Mouse (Mus musculus) WW6 (cell line): ENCODE measurements around the gene Rbm20.

Source experiments
- DNase-seq: peaks from one replicate; pipeline ENCODE4 v3.0.0-alpha.2; 2013; ENCODE audit warnings: low read depth, low spot score

Rbm20 gene

DNA sequence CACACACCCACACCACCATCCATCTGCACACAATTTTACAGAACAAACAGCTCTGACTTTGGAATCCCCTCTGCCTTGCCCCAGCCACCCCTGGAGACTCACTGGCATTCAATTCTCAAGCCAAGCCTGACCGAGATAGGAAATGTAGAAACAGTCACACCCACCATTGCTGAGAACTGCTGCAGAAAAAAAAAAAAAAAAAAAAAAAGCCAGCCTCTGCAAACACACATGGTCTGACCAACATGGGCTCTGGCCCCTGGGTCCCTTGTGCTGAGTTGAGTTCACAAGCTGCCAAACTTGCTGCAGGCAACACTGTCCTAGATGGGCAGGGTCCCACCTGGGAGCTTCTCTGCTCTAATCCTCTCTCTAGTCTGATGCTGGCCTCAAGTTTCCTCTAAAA is 200.7 kb downstream of the Rbm20 start:
- no peak for DNase-seq

DNA sequence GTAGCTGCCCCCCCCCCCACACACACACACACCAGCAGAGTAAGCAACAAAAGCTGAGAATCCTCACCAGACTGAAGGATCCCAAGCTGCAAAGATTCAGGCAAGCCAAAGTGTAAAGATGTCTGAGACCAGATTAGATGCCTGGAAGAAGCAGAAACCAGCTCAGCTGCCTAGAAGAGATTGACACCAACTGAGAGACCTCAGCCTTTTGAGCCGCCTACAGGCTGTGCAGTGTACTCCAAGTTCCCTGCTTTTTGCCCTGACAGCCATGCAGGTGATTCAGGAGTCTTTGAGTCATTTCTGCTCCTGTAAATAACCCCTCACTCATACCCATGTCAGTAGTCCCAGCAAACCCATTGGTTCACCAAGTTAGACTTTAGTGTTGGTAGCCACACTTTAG is 203.4 kb downstream of the Rbm20 start:
- no peak for DNase-seq

DNA sequence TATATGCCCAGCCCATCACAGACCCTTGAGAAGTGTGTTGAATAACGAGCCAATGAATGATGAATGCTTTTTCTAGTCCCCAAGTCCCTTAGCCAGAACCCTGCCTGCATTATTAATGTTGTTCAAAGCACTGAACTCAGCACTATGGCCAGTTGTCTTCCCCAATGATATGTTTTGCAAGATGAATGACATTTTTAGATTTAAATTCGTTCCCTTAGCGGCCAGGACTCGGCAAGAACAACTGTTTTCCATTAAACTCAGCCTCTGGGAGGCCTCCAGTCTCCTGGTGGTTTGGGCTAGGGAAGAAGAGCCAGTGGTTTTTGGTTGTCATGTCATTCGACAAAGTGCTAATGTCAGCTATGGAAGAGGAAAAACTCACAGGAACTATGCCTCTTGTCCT is 204.7 kb downstream of the Rbm20 start:
- DNase-seq: no peak

DNA sequence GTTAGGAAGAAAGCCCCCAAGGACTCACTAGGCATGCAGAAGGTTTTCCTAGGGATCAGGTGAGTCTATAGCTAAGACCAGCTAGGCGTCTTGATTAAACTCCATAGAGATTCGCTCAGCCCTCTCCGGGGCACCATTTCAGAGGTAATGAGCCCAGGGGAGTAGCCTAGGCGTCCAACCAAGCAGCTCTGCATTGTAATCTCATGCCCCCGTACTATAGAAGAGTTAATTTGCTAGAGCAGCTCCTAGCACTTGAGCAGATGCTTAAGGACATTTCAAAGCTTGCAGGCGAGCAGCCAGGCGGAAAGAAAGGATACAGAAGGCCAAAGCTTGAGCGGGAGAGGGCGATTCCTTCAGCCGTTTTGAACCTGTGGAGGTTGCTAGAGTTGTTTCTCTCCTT is 208.3 kb downstream of the Rbm20 start:
- DNase-seq: no peak

DNA sequence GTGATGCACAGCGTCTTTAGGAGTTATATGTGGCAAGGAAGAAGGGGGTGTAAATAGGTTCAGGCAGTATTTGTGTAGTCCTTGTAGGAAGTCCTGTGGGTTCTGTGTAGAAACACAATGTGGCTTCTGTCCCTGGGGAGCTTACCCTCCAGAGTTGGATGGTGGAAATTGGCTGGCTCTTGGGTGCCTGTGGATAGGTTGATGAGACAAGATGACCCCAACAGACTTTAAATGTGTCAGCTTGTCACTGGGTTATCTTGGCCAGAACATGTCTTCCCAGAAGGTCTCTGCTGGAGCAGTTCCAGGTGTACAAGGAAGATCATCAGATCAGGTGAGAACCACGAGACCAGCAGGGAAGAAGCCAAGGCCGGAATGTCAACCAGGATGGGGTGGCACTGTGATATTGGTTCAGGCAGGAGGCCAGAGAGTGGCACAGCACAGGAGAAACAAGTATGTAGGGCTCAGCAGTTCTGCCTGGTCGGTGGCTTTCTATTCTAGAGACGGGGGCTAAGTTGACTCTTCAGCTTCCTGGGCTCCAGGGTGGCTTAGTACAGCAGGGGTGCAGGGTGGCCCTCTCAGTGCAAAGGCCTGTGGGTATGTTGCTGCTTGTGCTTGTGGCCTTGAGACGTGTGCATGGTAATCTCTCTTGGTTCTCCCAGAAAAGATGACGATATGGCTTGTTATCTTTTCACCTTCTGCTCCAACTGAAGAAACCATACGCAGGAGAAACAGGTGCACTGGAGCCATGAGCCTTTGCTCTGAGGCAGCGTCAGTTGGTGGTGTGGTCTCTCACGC is 209.7 kb downstream of the Rbm20 start:
- DNase-seq: no peak

DNA sequence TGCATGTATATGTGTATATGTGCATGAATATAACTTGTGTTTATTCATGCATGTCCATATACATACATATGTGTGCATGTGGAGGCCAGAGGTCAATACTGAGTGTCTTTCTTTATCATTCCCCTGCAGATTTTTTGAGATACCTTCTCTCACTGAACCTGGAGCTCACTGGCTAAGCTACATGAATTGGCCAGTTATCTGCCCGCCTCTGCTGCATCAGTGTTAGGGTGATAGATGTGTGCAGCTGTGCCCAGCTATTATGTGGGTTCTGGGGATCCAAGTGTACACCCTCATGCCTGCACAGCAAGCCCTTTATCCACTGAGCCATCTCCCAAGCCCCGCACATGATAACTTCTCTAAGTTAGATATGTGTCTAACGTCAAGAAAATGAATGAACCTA is 210.7 kb downstream of the Rbm20 start:
- no peak for DNase-seq

DNA sequence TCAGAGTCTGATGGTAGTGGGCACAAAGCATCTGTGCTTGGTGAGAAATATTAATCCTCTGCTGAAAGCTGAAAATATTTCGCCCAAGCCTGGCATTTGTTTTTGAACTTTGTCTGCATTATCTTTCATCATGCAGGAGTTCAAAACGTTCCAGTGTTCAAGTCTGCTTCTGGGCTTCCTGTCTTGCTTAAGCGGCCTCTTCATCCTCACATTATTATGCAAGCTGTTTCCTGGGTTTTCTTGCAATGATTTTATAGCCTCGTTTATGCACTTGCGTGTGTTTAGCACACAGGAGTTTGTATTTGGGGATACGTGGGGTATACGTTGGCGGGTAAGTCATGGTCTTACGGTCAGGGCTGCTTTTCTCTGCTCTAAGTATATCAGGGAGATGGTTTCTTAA is 211.2 kb downstream of the Rbm20 start:
- no peak for DNase-seq

DNA sequence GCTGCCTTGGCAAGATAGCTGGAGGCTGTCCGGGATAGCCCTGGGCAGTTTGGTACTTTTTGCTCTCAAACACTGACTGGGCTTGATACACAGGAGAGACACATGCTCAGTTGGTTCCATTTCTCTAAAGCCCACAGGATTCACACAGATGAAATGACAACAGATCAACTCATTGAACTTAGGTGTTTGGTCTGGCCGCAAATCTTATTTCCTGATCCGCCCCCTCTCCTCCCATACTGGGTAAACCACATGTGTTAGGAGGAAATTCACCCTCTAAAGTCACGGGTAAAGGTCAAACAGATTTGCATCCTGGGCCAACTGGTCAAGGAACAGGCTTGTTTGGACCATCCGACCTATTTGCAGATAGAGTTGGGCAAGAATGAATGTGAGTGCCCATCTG is 212.4 kb downstream of the Rbm20 start:
- DNase-seq: no peak

DNA sequence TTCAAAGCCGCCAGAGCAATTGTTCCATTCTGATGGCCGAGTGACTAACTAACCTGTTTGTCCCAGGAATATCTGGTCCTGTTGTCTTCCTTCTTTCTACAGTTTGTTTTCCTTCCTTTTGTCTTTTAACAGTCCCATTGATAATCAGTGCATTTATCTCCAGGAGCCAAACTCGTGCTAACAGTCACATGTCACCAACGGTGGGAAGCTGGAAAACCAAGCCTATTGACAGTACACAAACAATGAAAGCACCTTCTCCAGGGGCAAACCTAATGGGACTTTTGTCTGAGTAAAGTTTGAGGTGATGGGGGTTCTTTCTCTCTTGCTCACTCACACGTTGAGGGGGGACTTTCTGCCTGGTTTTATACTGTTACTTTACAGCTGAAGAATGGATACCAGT is 213.2 kb downstream of the Rbm20 start:
- DNase-seq: no peak

DNA sequence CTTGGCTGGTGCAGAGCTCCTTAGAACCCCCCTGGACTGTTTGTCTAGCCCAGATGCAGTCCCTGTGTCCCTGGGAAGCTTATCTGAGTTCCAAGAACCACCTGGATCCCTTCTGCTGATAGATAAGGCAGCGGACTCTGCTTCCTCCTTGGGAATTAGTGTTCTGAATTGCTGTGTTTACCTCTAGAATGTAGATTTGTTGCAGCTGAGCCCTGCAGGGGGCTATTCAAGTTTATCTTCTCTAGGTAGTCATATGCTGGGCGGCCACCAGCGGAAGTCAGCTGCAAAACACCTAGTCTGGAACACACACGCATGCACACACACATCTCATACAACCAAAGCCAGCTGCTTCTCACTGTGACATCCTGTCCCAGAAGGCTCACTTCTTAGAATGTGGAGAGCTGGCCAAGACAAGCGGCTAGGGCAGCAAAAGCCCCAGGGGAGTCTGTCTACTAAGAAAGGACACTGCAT is 213.7 kb downstream of the Rbm20 start:
- DNase-seq: no peak

DNA sequence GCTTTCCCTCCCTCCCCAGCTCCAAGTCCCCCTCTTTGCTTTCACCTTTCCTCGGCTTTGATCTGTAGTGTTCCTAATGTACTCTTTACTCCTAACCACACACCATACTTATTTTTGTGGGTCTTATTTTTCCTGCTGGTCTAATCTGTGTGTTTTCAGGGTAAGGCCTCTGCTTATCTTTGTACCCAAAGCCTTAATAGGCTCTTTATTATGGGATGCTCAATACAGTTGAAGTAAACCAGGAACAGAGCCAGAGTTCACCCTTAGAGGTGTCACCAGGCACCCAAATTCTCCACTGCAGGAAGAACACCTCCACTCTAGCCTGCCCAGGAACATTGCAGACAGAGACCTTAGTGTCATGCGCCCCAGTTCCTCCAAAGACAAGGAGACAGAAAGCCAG is 214.5 kb downstream of the Rbm20 start:
- no peak for DNase-seq

DNA sequence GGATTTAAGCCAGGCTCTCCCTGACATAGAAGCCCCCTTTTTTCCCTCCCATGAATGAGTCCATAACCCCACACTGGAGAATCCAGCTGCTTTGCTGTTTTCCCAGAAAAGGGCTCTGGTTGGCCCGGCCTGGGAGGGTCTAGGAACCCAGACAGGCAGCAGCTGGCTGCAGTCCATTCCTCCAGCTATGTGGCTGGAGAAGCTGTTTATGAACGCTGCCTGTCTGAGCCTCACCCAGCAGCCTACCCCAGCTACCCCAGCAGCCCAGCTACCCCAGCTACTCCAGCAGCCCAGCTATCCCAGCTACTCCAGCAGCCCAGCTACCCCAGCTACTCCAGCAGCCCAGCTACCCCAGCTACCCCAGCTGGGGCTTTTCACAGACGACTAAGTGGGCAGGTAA is 215.0 kb downstream of the Rbm20 start, which contains the start of gene Pdcd4:
Gene Pdcd4, plus strand, starts transcription at position 171 of the 400 bp plus-strand sequence.
- DNase-seq: no peak

DNA sequence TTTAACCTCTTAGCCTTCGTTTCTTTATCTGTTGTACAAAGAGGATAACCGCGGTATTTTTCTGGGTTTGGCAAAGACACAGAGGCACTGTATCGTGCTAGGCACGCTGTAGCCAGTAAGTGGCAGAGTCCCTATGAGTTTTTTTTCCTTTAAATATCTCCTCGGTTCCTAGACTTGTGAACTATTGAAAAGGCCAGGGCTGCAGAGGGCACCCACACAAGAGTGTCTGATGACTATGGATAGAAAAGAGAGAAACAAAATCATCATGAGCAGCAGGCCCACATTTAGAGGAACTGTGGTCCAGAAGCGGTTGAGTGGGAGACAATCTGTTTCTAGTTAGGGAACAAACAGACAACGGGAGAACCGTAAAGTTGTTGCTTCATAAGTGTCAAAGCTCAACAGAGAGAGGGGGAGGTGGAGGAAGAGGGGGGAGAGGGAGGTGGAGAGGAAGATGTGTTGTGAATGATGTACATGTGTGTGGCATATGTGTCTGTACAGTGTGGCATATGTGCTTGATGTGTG is 215.8 kb downstream of the Rbm20 start:
- no peak for DNase-seq

DNA sequence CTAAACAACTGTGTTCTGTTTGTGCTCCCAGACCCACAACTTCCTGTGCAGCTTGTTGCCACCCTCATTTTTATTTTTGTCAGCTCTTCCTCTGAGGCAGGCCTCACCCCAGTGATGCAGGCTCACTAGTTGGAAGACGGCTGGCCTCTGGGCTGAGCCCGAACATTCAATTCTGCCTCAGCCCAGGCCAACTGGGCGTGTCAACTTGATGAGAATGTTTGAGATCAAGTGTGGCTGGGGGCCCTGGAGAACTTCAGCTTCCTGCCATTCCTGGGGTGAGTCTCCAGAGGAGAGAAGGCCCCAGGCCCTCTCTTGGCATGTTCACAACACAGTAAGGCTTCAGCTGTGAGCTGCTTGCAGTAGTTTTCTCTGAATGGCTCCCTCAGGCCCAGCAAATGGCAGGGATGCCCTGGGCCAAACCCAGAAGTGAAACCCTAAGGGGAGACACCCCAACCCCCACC is 216.6 kb downstream of the Rbm20 start:
- no peak for DNase-seq

DNA sequence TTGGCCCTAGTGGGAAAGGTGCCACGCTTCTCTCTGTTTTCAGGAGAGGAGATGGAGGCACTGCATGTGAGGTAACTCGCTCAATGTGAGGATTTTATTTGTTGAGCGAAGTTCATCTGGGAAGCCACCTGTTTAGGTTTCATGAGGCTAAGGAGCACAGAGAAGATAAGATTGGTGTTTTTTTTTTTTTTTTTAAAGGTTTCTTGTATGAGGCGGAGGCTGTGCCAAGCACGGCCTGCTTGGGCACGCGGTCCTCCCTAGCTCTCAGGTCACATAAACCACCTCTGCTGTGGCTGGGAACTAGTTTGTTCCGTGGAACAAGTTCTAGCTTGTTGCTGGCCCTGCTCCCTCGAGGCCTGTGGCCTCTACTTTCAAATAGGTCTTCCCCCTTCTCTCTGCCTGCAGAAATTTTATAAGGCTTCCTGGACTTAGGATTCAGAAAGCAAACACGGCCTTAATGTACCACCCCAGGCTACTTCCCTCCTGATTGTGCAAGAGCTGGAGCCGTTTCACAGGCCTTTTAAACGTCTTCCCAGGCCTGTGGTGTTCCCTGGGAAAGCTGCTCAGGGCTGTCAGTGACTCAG is 217.5 kb downstream of the Rbm20 start:
- DNase-seq: no peak

DNA sequence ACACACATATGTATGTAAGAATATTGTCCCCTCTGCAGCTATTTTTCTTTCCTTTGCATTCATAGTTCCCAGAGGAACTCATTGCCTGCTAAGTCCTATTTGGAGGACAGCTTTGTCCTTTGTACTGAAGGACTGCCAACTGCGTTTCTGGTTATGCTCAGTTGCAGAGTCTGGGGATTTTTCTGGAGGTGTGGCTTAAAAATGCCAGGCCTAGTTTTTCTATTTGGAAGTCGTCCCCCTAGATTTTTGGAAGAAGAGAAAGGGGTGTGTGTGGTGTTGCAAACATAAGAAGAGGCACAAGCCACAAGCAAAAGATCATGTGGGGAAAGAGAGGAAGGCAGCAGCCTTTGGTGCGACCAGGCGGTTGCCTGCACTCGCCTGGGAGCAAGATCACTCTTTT is 220.9 kb downstream of the Rbm20 start:
- DNase-seq: no peak

DNA sequence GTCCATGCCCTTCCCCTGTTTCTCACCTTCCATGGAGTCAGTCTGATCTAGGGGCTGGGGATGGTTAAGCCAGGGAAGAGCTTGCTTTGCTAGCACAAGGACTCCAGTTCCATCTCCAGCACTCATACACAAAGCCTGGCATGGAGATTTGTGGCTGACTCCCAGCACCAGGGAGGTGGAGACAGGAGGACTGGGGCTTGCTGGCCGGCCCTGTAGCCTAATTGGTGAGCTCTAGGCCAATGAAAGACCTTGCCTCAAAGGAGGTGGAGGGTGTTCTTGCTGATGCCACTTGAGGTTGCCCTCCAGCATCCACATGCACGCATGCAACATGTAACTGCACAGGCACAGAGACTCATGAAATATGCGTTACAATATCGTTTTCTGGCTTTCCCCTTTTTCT is 221.4 kb downstream of the Rbm20 start:
- no peak for DNase-seq

DNA sequence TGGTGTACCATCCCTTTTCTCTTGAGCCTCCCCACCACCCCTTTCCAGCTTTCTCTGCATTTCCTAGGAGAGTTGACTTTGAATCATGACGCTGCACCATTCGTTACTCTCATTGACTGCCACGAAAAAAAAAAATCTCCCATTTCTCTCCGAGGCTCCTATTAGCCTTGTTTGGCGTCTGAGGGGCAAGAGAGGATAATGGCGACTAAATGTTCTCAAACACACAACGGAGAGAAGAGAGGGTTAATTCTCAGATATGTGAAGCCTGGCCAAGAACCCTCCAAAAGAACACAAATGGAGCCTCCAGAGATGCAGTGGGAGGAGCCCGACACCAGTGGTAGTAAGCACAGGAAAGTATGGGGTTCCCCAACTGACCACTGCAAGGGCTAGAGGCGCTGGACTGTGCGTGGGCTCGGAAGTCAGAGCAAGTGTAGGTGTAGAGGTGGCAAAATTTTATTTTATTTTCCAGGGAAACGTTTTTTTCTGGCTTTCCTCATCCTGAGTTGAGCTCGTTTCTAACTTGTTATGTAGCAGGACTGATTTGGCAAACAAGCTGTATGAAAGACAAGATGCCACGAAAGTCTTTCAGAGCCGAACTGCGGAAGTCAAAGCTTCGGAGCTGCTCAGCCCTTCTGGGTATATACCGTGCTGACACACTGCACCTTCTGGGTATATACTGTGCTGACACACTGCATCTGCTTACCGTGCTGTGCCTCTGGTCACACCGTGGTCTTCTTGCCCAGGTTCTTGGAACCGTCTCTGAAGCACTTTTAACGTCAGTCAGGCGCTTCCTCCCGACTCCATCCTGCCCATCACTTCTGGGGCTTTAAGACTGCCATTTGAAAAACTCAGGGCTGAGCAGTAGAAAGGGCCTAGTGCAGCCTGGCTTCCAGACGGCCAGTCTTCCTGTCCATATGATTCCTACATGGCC is 222.1 kb downstream of the Rbm20 start:
- no peak for DNase-seq

DNA sequence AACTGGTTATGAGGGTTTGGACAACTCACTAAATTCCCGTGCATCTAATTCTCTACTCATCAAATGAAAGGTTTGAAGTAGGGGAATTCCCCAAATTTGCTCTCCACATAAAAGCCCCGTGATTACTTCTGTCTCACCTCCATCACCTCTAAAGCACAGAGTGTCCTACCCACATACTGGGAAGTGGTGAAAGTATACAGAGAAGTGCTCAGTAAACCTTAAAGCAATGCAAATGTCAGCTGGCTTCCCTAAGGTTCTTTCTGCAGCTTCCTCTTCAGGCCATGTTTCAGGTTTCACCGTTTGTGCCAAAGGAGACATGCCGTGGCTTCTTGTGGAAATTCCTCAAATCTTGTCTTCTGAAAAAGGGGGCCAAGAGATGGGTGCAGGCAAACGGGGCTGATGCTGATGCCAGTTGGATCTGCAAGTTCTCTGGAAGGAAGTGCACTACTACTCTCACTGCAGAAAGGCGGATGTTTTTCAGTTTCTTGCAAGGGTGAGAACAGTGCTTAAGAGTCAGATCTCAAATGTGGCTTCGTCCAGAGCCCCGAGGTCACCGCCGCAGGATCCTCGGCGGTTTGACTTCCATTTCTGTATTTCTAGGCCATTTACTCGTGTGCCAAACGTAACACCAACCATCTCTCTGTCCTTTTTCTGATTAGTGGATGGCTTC is 223.0 kb downstream of the Rbm20 start:
- no peak for DNase-seq

DNA sequence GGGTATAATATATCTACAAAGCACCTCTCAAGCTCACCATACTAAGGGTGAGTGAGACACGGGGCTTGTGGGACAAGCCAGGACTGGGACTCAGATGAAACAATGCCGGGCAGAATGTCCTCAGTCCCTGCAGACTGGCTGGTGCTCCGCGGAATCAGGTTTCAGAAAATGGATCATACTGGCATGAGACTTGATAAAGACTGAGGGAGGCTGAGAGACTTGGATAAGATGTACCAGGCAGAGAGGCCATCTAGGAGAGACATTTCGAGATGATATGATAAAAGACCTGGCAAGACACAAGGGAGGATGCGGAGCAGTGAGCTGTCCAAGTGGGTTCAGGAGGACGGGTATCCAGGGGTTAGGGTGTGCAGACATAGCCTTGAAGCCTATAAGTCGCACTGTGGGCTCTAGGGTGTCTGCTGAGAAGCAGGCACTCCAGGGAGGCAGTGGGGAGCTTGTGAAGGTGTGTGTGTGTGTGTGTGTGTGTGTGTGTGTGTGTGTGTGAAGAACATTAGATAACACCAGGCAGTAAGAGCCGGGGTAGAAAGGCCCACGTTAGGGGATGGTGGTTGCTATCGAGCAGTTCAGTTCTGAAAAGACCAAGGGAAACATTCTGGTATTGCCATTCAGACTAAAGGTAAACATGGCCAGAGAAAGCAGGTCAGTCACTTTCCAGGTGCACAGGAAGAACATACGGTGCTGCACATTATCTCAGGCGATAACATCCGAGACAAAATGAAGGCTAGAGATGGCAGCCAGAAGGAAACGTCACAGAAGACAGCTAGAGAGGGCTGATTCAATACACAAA is 225.0 kb downstream of the Rbm20 start:
- no peak for DNase-seq
